Mouse (Mus musculus): ENCODE results near the gene Hipk4.

The Hipk4 gene

GRCm38 (mm10) chr7:27522967-27523366 lies at the start of gene Hipk4:
Hipk4 (plus strand) TSS chr7:27523267.
- no peak for DNase-seq

GRCm38 (mm10) chr7:27473835-27474489 lies 49.1 kb upstream of the Hipk4 start:
- DNase-seq: no peak

GRCm38 (mm10) chr7:27474490-27474954 lies 48.5 kb upstream of the Hipk4 start:
- DNase-seq: peak; percentile 100

- no peak for DNase-seq
Measured at GRCm38 (mm10) chr7:27475596-27475995, 47.5 kb upstream of the Hipk4 start.

GRCm38 (mm10) chr7:27476098-27476635 lies 46.9 kb upstream of the Hipk4 start:
- DNase-seq: peak; percentile 62

GRCm38 (mm10) chr7:27478561-27478960 lies 44.5 kb upstream of the Hipk4 start:
- DNase-seq: no peak

- DNase-seq: no peak
Measured at GRCm38 (mm10) chr7:27479750-27480149, 43.3 kb upstream of the Hipk4 start.

- no peak for DNase-seq
Measured at GRCm38 (mm10) chr7:27480506-27480905, 42.6 kb upstream of the Hipk4 start.

- DNase-seq: no peak
Measured at GRCm38 (mm10) chr7:27480927-27481626, 42.0 kb upstream of the Hipk4 start.

GRCm38 (mm10) chr7:27481627-27481969 lies 41.5 kb upstream of the Hipk4 start:
- peak; percentile 95 for DNase-seq

GRCm38 (mm10) chr7:27483860-27484259 lies 39.2 kb upstream of the Hipk4 start:
- DNase-seq: no peak

GRCm38 (mm10) chr7:27486102-27486769 lies 36.8 kb upstream of the Hipk4 start:
- DNase-seq: peak; percentile 57

GRCm38 (mm10) chr7:27486770-27487697 lies 36.0 kb upstream of the Hipk4 start, which contains the start of gene Sertad1:
Sertad1 (plus strand) TSS chr7:27486910.
- DNase-seq: peak; percentile 100

GRCm38 (mm10) chr7:27487740-27488268 lies 35.3 kb upstream of the Hipk4 start:
- peak; percentile 89 for DNase-seq

- no peak for DNase-seq
Measured at GRCm38 (mm10) chr7:27489270-27489869, 33.7 kb upstream of the Hipk4 start.

GRCm38 (mm10) chr7:27490227-27490542 lies 32.9 kb upstream of the Hipk4 start:
- no peak for DNase-seq

GRCm38 (mm10) chr7:27490543-27491329 lies 32.3 kb upstream of the Hipk4 start:
- peak; percentile 97 for DNase-seq

- peak; percentile 63 for DNase-seq
Measured at GRCm38 (mm10) chr7:27491856-27492255, 31.2 kb upstream of the Hipk4 start.

GRCm38 (mm10) chr7:27493022-27493421 lies 30.0 kb upstream of the Hipk4 start:
- peak; percentile 9 for DNase-seq

GRCm38 (mm10) chr7:27493450-27493849 lies 29.6 kb upstream of the Hipk4 start:
- DNase-seq: peak; percentile 13
